Mouse (Mus musculus) hindlimb bud, embryonic 11.5 days (tissue): ENCODE data around the gene Arpc5.
A peak's percentile ranks its signal among the peaks of the same experiment; 100 is the strongest.
"Not testable (repeated sequence)": the region's sequence is repeated elsewhere in the genome, so short reads cannot be mapped to it uniquely, and the experiment has no call there.

Experiments used
- DNase-seq: peaks from one replicate; pipeline ENCODE4 v3.0.0-alpha.2; 2012; ENCODE audit warnings: low read depth, low spot score; ENCODE audit errors: extremely low spot score

The Arpc5 gene

GRCm38 (mm10) chr1:152779071-152779737, 12.9 kb downstream of the Arpc5 start:
- DNase-seq, result no peak

- no peak for DNase-seq
Measured at GRCm38 (mm10) chr1:152784620-152785019, 18.3 kb downstream of the Arpc5 start.

- not testable (repeated sequence) for DNase-seq
Measured at GRCm38 (mm10) chr1:152785446-152785845, 19.1 kb downstream of the Arpc5 start.

- DNase-seq, result no peak
Measured at GRCm38 (mm10) chr1:152786953-152787352, 20.6 kb downstream of the Arpc5 start.

DNA sequence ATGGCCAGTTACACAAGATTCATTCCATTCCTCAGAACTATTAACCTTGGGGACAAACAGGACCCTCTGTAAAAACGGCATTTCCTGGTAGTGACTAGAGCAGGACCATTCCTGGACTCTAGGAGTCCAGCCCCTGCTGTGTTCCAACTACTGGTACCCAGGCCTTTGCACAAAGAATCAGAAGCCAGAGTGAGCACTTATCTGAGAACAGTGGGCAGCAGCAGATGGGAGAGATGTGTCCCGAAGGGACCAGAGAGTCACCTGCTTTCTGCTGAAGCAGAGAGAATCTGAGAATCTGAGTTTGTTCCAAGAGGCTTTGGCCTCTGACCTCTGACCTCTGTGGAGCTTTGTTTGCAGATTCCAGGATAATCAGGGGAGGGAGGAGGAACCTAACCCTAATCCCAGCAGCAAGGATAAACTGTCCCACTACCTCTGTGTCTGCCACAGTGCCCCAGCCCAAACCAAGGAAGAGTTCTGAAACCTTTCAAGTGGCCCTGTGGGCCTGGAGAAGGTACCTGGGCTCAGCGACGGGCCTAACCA, 21.8 kb downstream of the Arpc5 start:
- DNase-seq, result no peak

GRCm38 (mm10) chr1:152790254-152790653, 23.9 kb downstream of the Arpc5 start:
- peak; percentile 80 for DNase-seq

DNA sequence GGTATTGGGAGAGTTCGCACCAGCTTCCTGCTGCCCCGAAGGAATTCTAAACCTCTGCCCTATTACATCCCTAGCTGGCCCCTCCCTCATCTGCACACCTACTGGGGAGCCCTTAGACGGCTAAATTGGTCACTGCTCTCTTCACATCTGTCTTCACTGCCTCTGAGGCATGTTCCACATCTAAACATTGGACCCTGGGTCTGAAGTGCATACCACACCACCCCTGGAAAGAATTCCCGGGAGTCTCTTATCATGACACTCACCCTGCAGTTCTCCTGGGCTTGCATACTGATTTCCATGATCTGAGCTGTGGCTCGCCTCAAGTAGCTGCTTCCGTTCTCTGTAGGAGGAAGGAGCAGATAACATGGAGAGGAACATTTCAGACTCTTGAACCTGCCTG, 24.5 kb downstream of the Arpc5 start:
- no peak for DNase-seq

DNA sequence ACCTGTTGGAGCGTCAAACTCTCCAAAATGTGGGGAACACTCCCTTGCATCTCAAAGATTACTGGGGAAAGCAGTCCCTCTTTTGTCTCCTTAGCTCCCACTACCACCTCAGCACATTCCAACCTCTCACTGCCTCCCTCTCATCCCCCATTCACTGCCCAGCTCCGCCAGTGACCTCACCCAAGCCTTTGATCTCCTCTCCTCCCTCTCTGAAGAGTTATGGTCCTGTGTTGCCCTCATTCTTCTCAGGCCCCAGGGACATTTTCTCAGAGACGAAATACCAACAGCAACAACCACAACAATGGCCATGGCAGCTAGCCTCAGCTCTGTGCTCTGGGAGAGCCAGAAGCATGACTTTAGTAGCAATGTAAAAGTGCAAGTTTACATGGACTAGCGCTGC, 24.9 kb downstream of the Arpc5 start:
- DNase-seq, result no peak

DNA sequence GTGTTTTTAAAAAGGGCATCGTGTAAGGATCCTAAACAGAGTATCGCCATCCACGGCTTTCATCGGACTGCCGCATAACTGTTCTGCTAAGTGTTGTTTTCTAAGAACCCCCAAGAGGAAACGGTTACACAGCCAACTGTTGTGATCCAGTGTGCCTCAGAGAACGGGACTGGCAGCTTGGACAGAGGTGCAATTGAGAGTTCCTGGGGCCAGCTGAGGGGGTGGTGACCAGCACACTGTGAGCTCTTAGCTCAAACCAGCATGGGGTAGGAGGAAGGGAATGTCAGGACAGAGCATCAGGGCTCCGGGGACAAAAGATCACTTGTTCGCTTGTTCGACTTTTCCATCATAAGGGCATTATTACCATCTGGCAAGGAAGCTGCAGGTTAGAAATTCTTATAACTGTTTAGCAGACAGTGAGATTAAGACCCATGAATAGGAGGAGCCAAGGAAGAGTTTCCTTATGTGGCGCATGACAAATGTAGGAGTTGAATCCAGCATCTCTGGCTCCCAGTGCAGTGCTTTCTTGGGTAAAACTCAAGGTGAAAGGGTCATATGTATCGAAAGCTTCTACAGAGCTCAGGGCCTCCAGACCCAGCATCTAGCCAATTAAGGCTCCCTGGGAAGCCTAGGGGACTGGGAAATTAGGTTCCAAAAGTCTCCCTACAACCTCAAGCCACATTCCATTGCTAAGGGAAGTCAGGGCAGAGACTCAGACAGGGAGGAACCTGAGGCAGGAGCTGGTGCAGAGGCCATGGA, 26.6 kb downstream of the Arpc5 start:
- DNase-seq, result no peak

- DNase-seq, result no peak
Measured at GRCm38 (mm10) chr1:152793495-152794130, 27.3 kb downstream of the Arpc5 start.

DNA sequence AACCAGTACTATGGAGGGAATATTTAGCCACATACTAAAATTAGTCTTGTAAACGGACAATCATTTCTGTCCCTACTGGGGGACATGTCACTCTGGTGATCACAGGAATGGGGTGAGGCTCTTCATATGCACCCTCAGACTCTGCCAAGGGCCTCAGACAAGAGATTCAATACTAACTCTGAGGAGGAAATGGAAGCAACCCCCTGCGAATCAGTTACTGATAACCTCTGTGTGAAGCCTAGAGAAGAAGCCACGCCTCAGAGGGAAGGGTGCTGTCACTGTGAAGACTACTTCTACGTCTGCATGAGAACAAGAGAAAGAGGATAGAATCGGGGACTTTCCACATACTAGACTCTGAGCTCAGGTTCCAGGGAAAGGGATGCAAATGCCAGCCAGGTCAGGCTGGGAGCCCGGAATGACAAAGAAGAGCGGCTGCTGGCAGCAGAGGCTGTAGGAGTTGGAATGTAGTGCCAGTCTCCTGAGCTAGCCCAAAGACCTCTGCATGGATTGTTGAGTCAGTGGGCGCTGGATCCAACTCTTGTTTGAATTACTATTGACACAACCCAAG, 29.4 kb downstream of the Arpc5 start:
- DNase-seq, result no peak

DNA sequence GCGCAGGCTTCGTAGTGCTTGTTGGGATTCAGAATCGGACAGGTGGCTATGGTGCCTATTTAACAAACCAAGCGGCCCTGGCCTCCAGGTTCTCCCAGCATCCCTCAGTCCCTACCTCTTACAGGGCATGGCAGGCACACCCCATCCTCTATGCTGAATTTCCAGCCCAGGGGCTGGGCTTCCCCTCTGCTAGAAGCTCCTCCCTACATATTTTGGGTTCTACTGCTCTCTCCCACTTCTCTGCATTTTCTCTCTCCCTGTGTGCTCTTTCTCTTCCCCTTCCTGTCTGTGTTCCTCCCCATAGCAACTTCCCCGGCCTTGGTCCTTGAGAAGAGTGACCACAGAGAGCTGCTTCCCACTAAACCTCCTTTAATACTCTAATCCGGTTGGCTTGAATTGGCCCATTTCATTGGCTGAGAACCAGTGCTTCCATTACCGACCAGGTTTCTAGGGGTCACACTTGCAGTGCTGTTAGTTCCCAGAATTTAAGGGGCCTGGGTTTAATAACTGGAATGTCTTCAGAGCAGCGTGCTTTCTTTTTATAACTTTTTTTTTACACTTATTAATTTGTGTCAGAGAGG, 30.4 kb downstream of the Arpc5 start:
- DNase-seq, result no peak

GRCm38 (mm10) chr1:152798125-152798524, 31.8 kb downstream of the Arpc5 start:
- no peak for DNase-seq

- DNase-seq, result no peak
Measured at GRCm38 (mm10) chr1:152799897-152800296, 33.6 kb downstream of the Arpc5 start, which contains the start of gene Ncf2. Gene Ncf2 (plus strand): TSS chr1:152800194.

GRCm38 (mm10) chr1:152800633-152801176, 34.4 kb downstream of the Arpc5 start:
- no peak for DNase-seq

- DNase-seq, result no peak
Measured at GRCm38 (mm10) chr1:152804907-152805306, 38.6 kb downstream of the Arpc5 start.

DNA sequence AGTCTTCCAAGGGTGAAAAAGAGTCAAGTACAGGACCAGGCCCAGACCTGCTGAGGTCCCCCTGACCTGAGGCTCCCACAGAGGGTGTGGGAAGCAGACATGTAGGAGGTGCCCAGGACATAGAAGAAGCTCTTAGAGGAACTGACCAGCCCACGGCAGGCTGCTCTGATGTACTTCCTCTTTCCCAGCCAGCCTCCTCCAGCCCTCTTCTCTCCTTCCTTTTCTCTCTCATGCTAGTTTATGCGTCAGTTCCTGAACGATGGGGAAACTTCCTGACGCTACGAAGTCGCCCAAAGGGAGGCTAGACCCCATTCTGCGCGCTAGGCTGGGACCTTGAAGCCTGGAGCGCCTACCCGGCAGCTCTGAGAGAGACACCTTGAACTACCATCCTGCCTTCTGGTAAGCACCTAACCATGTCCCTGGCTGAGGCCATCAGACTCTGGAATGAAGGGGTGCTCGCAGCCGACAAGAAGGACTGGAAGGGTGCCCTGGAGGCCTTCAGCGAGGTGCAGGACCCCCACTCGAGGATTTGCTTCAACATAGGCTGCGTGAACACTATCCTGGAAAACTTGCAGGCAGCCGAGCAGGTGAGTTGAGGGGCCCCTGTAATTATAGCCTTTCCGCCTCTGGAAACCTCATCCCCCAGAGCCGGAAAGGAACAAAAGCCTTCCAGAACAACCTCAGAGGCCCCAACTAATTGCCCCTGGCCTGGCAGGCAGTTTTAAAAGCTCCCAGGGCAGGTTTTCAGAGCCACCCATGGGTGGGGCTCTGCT, 41.5 kb downstream of the Arpc5 start:
- DNase-seq, result no peak

GRCm38 (mm10) chr1:152808392-152808680, 42.0 kb downstream of the Arpc5 start:
- DNase-seq, result no peak

DNA sequence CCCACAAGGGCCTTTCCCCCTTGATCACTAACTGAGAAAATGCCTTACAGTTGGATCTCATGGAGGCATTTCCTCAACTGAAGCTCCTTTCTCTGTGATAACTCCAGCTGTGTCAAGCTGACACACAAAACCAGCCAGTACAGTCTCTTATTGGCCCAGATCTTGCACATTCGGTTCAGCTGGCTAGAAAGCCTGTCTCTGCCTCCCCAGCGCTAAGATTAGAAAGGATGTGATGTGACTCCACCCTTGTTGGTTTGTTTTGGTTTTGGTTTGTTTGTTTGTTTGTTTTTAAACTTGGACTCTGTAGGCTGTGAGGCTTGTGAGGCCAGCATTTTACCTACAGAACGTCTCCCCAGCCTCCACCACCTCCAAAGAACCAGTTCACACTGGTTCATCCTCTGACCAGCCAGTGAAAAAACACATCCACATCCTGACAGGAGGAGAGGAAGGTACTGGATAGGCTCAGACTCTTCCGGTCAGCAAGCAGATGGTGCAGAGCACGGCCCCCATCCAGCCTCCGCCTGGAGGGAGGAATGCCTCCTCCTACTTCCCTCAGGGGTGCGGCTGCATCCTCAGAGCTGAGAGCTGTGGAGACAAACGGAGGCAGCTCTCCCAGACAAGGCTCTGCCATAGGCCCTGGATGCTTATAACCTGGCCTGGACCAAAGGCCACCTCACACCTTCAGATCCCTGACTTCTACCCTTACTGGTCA, 43.4 kb downstream of the Arpc5 start:
- DNase-seq, result no peak
